Mouse (Mus musculus) MEL (cell line): ENCODE data around the gene Arap2. TPM values are rescaled to one million over a fixed set of nuclear protein-coding genes. Genes with fewer than 3 reads are reported as not detected.
"Not testable (repeated sequence)": the region's sequence is repeated elsewhere in the genome, so short reads cannot be mapped to it uniquely, and the experiment has no call there.

Experiments
- DNase-seq: peaks from one replicate; pipeline ENCODE4 v3.0.0; 2011; ENCODE audit warnings: low read depth, low spot score
- H3K27ac ChIP-seq: 2 replicates; pipeline ENCODE4 v1.5.1; 2012; ENCODE audit warnings: low read depth, mild to moderate bottlenecking, control low read depth, low read length, moderate library complexity; ENCODE audit not compliant: control insufficient read depth
- H3K27me3 ChIP-seq, 2 experiments: fragments of 150-350 bp in 1 of 2; sonication (generic) in 1 of 2; 2 replicates each; pipeline ENCODE4 v1.6.1; 2012; ENCODE audit warnings: low read length in 2 of 2, mild to moderate bottlenecking in 2 of 2, improper control_type of control experiment in 1 of 2, moderate library complexity in 1 of 2; ENCODE audit not compliant: insufficient read depth in 2 of 2, control insufficient read depth in 1 of 2
- H3K36me3 ChIP-seq, 2 experiments: 2 replicates each; pipeline ENCODE4 v1.6.1; 2012 to 2014; ENCODE audit warnings: low read length in 2 of 2, improper control_type of control experiment in 1 of 2, inconsistent platforms in 1 of 2, mild to moderate bottlenecking in 1 of 2; ENCODE audit not compliant: insufficient read depth in 2 of 2, control insufficient read depth in 1 of 2
- H3K4me1 ChIP-seq, 2 experiments: fragments of 150-350 bp in 1 of 2; sonication (generic) in 1 of 2; 2 replicates each; pipeline ENCODE4 v1.6.1; 2012; ENCODE audit warnings: low read length in 2 of 2, improper control_type of control experiment in 1 of 2, mild to moderate bottlenecking in 1 of 2; ENCODE audit not compliant: insufficient read depth in 2 of 2, control insufficient read depth in 1 of 2
- H3K4me3 ChIP-seq, 2 experiments: fragments of 150-350 bp in 1 of 2; sonication (generic) in 1 of 2; 2 replicates each; pipeline ENCODE4 v1.5.1; 2012; ENCODE audit warnings: low read depth in 2 of 2, low read length in 2 of 2, mild to moderate bottlenecking in 2 of 2, moderate library complexity in 2 of 2, control low read depth in 1 of 2, improper control_type of control experiment in 1 of 2; ENCODE audit not compliant: control insufficient read depth in 1 of 2, insufficient read depth in 1 of 2
- H3K79me2 ChIP-seq: 2 replicates; pipeline ENCODE4 v1.6.1; 2012; ENCODE audit warnings: mild to moderate bottlenecking, low read length, moderate library complexity; ENCODE audit not compliant: control insufficient read depth, poor library complexity, insufficient read depth
- H3K9ac ChIP-seq: 2 replicates; pipeline ENCODE4 v1.6.1; 2012; ENCODE audit warnings: low read depth, mild to moderate bottlenecking, control low read depth, low read length, moderate library complexity; ENCODE audit not compliant: control insufficient read depth, poor library complexity, severe bottlenecking
- H3K9me3 ChIP-seq: fragments of 150-350 bp; sonication (generic); replicated peaks from 2 replicates; pipeline ENCODE4 v1.6.1; 2012; ENCODE audit warnings: mild to moderate bottlenecking, low read length, improper control_type of control experiment, moderate library complexity; ENCODE audit not compliant: insufficient read depth
- CTCF ChIP-seq, 3 experiments: IDR thresholded peaks in 2 of 3; conservative IDR thresholded peaks in 1 of 3; 2 replicates each; pipeline ENCODE4 v1.5.1; 2011 to 2012; ENCODE audit warnings: low read length in 3 of 3, low read depth in 2 of 3, mild to moderate bottlenecking in 2 of 3, improper control_type of control experiment in 1 of 3, inconsistent platforms in 1 of 3, mixed read lengths in 1 of 3, moderate library complexity in 1 of 3; ENCODE audit not compliant: control insufficient read depth in 1 of 3, insufficient read depth in 1 of 3, poor library complexity in 1 of 3, severe bottlenecking in 1 of 3
- ETS1 ChIP-seq: IDR thresholded peaks from 2 replicates; pipeline ENCODE4 v1.6.1; 2012; ENCODE audit warnings: low read depth, mild to moderate bottlenecking, inconsistent platforms, low read length, improper control_type of control experiment, moderate library complexity
- KAT2A ChIP-seq: conservative IDR thresholded peaks from 2 replicates; pipeline ENCODE4 v1.6.1; 2012; ENCODE audit warnings: low read depth, low read length, improper control_type of control experiment, inconsistent platforms
- MAFK ChIP-seq: IDR thresholded peaks from 2 replicates; pipeline ENCODE4 v1.6.1; 2011; ENCODE audit warnings: low read depth, mild to moderate bottlenecking, low read length, improper control_type of control experiment, borderline replicate concordance
- MAZ ChIP-seq: IDR thresholded peaks from 2 replicates; pipeline ENCODE4 v1.6.1; 2012; ENCODE audit warnings: low read depth, mild to moderate bottlenecking, inconsistent platforms, low read length, improper control_type of control experiment
- MYB ChIP-seq: IDR thresholded peaks from 2 replicates; pipeline ENCODE4 v1.6.1; 2011; ENCODE audit warnings: mild to moderate bottlenecking, low read depth, low read length, improper control_type of control experiment
- MYC ChIP-seq: IDR thresholded peaks from 2 replicates; pipeline ENCODE4 v1.6.1; 2011; ENCODE audit warnings: low read depth, mild to moderate bottlenecking, low read length, improper control_type of control experiment, moderate library complexity
- NELFE ChIP-seq: IDR thresholded peaks from 2 replicates; pipeline ENCODE4 v1.6.1; 2011; ENCODE audit warnings: low read depth, low read length, improper control_type of control experiment
- NRF1 ChIP-seq: IDR thresholded peaks from 2 replicates; pipeline ENCODE4 v1.6.1; 2014; ENCODE audit warnings: low read depth, mild to moderate bottlenecking, inconsistent platforms, low read length, improper control_type of control experiment, moderate library complexity; ENCODE audit not compliant: poor library complexity, insufficient read depth, severe bottlenecking
- POLR2A ChIP-seq, 2 experiments: IDR thresholded peaks; 2 replicates each; pipeline ENCODE4 v1.6.1; 2011 to 2012; ENCODE audit warnings: low read length in 2 of 2, mild to moderate bottlenecking in 2 of 2, control low read depth in 1 of 2, improper control_type of control experiment in 1 of 2, low read depth in 1 of 2, moderate library complexity in 1 of 2; ENCODE audit not compliant: control insufficient read depth in 1 of 2, insufficient read depth in 1 of 2, poor library complexity in 1 of 2
- POLR2AphosphoS5 ChIP-seq: IDR thresholded peaks from 2 replicates; pipeline ENCODE4 v1.6.1; 2012; ENCODE audit warnings: low read depth, borderline replicate concordance, mild to moderate bottlenecking, inconsistent platforms, low read length, moderate library complexity, mixed read lengths
- RAD21 ChIP-seq: IDR thresholded peaks from 2 replicates; pipeline ENCODE4 v1.6.1; 2011; ENCODE audit warnings: mild to moderate bottlenecking, low read depth, low read length, improper control_type of control experiment
- RCOR1 ChIP-seq: IDR thresholded peaks from 2 replicates; pipeline ENCODE4 v1.6.1; 2012; ENCODE audit warnings: low read depth, mild to moderate bottlenecking, inconsistent platforms, low read length, improper control_type of control experiment
- TAL1 ChIP-seq: IDR thresholded peaks from 2 replicates; pipeline ENCODE4 v1.6.1; 2012; ENCODE audit warnings: mild to moderate bottlenecking, inconsistent platforms, low read length, moderate library complexity, mixed read lengths
- TCF12 ChIP-seq: IDR thresholded peaks from 2 replicates; pipeline ENCODE4 v1.6.1; 2014; ENCODE audit warnings: low read depth, mild to moderate bottlenecking, inconsistent platforms, low read length, improper control_type of control experiment, moderate library complexity
- UBTF ChIP-seq: IDR thresholded peaks from 2 replicates; pipeline ENCODE4 v1.6.1; 2012; ENCODE audit warnings: low read depth, mild to moderate bottlenecking, inconsistent platforms, low read length, improper control_type of control experiment, moderate library complexity, borderline replicate concordance; ENCODE audit not compliant: insufficient read depth
- ZKSCAN1 ChIP-seq: IDR thresholded peaks from 2 replicates; pipeline ENCODE4 v1.6.1; 2012; ENCODE audit warnings: low read depth, mild to moderate bottlenecking, inconsistent platforms, low read length, improper control_type of control experiment, moderate library complexity
- ZMIZ1 ChIP-seq: IDR thresholded peaks from 2 replicates; pipeline ENCODE4 v1.6.1; 2012; ENCODE audit warnings: low read depth, mild to moderate bottlenecking, inconsistent platforms, low read length, improper control_type of control experiment, moderate library complexity
- polyA plus RNA-seq, 2 experiments: library from polyadenylated mRNA; stranded (reverse) in 1 of 2; unstranded in 1 of 2; fragments of >175 nt in 1 of 2; fragments of >200 nt in 1 of 2; gene quantifications; 2 replicates each; pipeline versions ENCODE4 v1.2.1 to v1.2.4; 2012; ENCODE audit warnings: low replicate concordance in 2 of 2, low read depth in 1 of 2; ENCODE audit not compliant: insufficient read length in 2 of 2, insufficient read depth in 1 of 2, missing spikeins in 1 of 2
- total RNA-seq: library from RNA; depleted of rRNA; stranded (reverse); fragments of 300-350 nt; gene quantifications from 2 replicates; pipeline ENCODE4 v1.2.3, GENCODE M21; 2012

Gene Arap2
- total and polyA plus RNA-seq, 3 experiments: not detected

DNA sequence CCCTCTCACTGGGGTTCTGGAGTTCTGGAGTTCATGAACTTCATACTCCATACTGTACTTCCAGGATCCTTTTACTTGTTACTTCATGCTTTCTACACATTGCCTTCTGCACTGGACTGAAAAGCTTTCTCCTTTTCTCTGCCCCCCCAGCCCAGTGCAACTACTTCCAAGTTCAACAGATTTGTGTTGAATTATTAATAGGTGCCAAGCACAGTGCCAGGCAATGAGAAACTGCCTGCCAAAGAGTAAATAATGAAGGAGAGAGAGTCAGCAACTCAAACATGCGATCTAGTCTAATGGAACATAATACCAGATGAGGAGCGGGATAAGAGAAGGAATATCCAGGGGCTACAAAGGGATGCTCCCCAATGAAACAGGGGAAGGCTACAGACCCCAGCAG lies 17.8 kb downstream of the Arap2 start:
- Histone ChIP-seq H3K9me3 (no peaks in the 10 kb centered on the region), H3K4me1 (no peaks in the 10 kb centered on the region), H3K36me3 (no peaks in the 10 kb centered on the region; a peak in 1 of 4 replicates), H3K79me2 (no peaks in the 10 kb centered on the region), H3K27ac (no peak overlapping the region), H3K9ac (no peak overlapping the region), H3K4me3 (no peak overlapping the region), H3K27me3 (no peaks in the 10 kb centered on the region)
- no peak for DNase-seq
- TF ChIP-seq RCOR1 (no peak), POLR2AphosphoS5 (no peak), RAD21 (no peak), TCF12 (no peak), MYC (no peak), CTCF (IDR thresholded peaks at IDR 0.05 in 2 of 3, conservative IDR thresholded peaks at IDR 0.05 in 1 of 3; ENCODE audit: control insufficient read depth in 1 of 3, insufficient read depth in 1 of 3, low read depth in 2 of 3, low read length in 3 of 3, poor library complexity in 1 of 3, severe bottlenecking in 1 of 3) (no peak), NELFE (no peak), POLR2A (IDR thresholded peaks at IDR 0.05; ENCODE audit: control insufficient read depth in 1 of 2, insufficient read depth in 1 of 2, low read depth in 1 of 2, low read length in 2 of 2, poor library complexity in 1 of 2) (no peak), MYB (no peak), MAFK (no peak)

DNA sequence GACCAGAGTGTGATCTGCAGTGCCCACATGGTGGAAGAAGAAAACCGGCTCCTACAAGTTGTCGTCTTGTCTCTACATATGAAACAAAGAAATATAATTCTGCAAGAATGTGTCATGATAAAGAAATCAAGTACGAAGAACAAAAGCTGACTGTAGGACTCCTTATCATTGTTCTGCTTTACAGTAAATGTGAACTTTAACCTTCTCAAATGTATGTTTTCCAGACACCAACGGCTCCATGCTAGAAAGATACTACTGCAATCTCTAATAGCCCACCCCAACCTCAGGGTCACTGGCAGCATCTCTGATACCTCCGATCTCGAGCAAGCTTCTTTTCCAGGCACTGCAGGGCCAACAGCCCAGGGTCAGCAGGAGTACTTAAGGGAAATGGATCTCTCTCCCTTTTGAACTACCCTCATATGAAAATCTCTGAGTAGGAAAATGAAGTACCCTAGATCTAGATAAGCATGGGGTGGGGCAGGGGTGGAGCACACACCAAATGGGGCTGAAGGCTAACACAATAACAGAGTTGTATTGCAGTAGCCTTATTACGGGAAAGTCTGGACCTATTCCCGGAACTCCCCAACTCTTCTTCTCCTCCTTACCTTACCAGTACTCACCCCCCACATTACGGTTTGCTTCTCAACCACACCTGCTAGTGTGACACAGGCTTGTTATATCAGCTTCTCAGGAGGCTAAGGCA lies 22.6 kb downstream of the Arap2 start:
- no peaks in the 10 kb centered on the region for H3K79me2 ChIP-seq
- no peaks in the 10 kb centered on the region for H3K4me1 ChIP-seq
- H3K4me3 ChIP-seq: no peak overlapping the region
- H3K36me3 ChIP-seq: no peaks in the 10 kb centered on the region
- no peak overlapping the region for H3K27ac ChIP-seq
- no peak for TF ChIP-seq ZMIZ1
- no peaks in the 10 kb centered on the region for H3K27me3 ChIP-seq
- DNase-seq: no peak
- no peak overlapping the region for H3K9ac ChIP-seq
- H3K9me3 ChIP-seq: no peaks in the 10 kb centered on the region

DNA sequence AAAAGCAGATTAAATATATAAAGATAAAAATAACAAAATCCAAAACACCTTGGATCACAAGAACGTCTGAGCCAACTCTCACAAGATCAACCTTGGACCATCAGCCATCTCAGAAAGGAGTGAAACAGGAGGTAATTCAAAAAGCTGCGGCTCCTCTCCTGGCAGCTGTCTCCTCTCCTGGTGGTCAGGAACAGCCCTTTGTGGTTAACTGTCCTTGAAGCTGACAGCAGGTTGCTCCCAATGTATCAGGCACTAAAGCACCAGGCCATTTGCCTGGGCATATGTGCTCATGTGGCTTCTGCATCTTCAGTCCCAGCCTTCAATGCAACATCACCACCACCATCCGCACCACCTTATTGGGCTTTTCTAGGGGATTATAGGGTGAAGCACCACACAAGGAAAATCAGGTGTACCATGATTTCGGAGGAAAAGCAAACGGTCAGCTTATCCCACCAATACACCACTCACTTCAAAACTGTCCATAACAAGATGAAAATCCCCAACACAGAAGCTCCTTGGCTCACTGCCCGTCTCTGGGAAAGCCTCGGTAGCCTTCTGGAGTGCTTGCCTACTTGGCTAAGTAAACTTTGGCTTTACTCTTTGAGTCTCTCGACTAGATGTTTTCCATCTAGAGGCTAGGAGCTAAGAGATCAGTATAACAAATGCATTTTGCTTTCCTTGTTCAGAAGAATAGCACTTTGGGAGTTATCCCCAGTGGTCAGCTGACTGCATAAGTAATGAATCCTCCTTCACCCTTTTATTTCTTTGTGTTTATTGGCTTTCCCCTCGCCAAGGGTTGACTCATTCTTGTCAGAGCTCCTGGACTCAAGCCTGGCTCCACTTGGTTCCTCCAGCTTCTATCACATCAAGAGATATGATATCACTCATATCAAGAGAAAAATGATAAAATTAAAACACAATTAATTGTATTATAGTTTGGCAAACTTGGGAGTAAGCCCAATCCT lies 26.2 kb downstream of the Arap2 start:
- no peak for DNase-seq
- no peaks in the 10 kb centered on the region for H3K79me2 ChIP-seq
- H3K27me3 ChIP-seq: no peaks in the 10 kb centered on the region
- H3K36me3 ChIP-seq: no peaks in the 10 kb centered on the region
- no peak overlapping the region for H3K4me3 ChIP-seq
- no peaks in the 10 kb centered on the region for H3K9me3 ChIP-seq
- no peak for TF ChIP-seq ETS1
- TF ChIP-seq KAT2A: no peak
- no peak for TF ChIP-seq NRF1
- no peak for TF ChIP-seq RAD21
- TF ChIP-seq ZMIZ1: no peak
- TF ChIP-seq MYC: no peak
- TF ChIP-seq MAZ: no peak
- no peak for TF ChIP-seq TAL1
- no peak for TF ChIP-seq POLR2A (IDR thresholded peaks at IDR 0.05; ENCODE audit: control insufficient read depth in 1 of 2, insufficient read depth in 1 of 2, low read depth in 1 of 2, low read length in 2 of 2, poor library complexity in 1 of 2)
- no peak for TF ChIP-seq ZKSCAN1
- no peak for TF ChIP-seq POLR2AphosphoS5
- TF ChIP-seq UBTF: no peak
- TF ChIP-seq, all 39 proteins: peak for 0
- Histone ChIP-seq H3K27ac (no peak overlapping the region), H3K4me1 (no peaks in the 10 kb centered on the region), H3K9ac (no peak overlapping the region)

DNA sequence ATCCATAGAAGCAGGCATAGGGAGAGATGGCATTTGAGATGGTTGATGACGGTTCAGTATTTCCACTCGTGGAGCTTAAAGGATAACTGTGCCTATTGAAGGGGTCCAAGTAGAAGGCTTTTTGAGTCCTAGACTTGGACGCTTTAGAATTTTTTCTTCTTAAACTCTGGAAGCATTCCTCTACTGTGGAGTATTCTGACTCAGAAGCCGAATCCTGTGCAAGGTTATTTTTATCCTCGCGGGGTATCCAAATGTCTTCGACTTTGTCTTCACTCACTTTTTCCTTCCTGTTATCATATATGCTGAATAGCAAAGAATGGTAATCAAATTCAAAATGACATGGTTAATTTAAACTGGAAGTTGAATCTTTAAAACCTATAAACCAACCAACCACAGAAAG lies 35.4 kb downstream of the Arap2 start:
- H3K9ac ChIP-seq, H3K36me3 ChIP-seq, H3K4me3 ChIP-seq, H3K79me2 ChIP-seq, H3K27me3 ChIP-seq, H3K27ac ChIP-seq, H3K4me1 ChIP-seq, DNase-seq, H3K9me3 ChIP-seq: not testable (repeated sequence)
